Mouse (Mus musculus): ENCODE data around the gene Gm13275. TPM values are rescaled to one million over a fixed set of nuclear protein-coding genes. Genes with fewer than 3 reads are reported as not detected.
"Not testable (repeated sequence)": the region's sequence is repeated elsewhere in the genome, so short reads cannot be mapped to it uniquely, and the experiment has no call there.

Gm13275 gene
- polyA plus RNA-seq (2012; rRNA removed) = not detected in 2 replicates

DNA sequence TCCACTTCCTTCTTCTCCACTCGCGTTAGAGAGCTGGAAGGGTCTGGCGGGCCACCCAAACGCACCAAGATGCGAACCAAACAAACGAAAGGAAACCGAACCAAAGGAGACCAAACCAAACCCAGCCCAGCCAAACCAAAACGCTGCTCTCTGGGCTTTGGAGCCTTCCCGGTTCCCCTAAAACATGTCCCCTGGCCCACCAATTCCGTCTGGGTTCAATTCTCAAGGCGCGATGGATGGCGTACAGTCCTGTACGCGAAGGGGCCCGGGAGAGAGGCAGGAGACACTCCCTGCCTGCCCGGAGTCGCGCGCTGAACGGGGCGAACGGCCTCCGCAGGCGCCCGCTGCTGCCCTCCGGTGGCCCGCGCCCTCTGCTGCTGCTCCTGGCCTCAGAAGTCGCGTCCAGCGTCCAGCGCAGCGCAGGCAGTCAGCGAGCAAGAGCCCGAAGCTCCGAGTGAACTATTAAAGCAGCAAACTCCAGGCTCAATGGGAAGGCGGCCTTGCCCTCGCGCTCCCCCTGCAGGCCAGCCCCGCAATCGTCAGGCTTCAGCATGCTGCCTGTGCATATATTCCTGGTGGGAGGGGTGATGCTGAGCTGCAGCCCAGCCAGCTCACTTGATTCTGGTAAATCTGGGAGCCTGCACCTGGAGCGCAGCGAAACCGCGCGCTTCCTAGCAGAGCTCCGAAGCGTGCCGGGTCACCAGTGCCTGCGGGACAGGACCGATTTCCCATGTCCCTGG lies at the start of gene Gm13275:
TSS of gene Gm13275 (plus strand) at position 552 of the 740 bp plus-strand sequence.
- not testable (repeated sequence) for H3K4me3 ChIP-seq (ENCODE audit: insufficient read depth, low read length); H3K27ac ChIP-seq (ENCODE audit: insufficient read depth, low read length); H3K4me1 ChIP-seq (ENCODE audit: control insufficient read depth, insufficient read depth, low read length)
- TF ChIP-seq CTCF (IDR thresholded peaks at IDR 0.05; ENCODE audit: extremely low read depth, insufficient read depth, low read length) = 0 out of 2 replicates have a peak, but pooled peaks have one; percentile 4

DNA sequence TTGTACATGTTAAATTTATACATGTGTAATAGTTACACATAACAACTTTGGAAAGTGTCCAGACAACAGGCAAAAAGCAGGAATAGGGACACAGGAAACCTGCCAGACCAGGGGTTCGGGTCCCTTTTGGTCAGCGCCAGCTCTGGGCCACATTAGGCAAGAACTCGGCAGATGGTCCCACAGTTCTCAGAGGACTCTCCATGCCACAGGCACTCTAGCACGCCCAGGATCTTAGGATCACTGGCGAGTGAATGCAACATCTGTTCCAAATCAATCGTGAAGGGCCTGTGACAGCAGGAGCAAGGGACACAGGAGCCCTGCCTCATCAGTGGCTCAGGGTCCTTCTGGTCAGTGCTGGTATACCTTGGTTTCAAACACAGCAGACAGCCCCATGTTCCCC lies 44.4 kb upstream of the Gm13275 start:
- TF ChIP-seq POLR2A (IDR thresholded peaks at IDR 0.05; ENCODE audit: extremely low read depth, insufficient read depth, low read length) (no peak), CTCF (IDR thresholded peaks at IDR 0.05; ENCODE audit: extremely low read depth, insufficient read depth, low read length) (no peak)
- Histone ChIP-seq H3K27ac (ENCODE audit: insufficient read depth, low read length) (no peak overlapping the region), H3K4me3 (ENCODE audit: insufficient read depth, low read length) (no peak overlapping the region), H3K4me1 (ENCODE audit: control insufficient read depth, insufficient read depth, low read length) (no peaks in the 10 kb centered on the region)

DNA sequence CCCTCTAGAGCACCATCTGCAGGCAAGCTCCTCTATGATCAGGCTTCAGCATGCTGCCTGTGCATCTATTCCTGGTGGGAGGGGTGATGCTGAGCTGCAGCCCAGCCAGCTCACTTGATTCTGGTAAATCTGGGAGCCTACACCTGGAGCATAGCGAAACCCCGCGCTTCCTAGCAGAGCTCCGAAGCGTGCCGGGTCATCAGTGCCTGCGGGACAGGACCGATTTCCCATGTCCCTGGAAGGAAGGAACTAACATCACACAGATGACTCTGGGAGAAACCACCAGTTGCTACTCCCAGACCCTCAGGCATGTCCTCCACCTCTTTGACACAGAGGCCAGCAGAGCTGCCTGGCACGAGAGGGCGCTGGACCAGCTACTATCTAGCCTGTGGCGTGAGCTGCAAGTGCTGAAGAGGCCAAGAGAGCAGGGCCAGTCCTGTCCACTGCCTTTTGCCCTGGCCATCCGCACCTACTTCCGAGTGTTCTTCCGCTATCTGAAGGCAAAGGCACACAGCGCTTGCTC lies 39.4 kb upstream of the Gm13275 start, which contains the start of gene Gm13271:
TSS of gene Gm13271 (plus strand) at position 51 of the 523 bp plus-strand sequence.
- not testable (repeated sequence) for H3K27ac ChIP-seq (ENCODE audit: insufficient read depth, low read length); H3K4me1 ChIP-seq (ENCODE audit: control insufficient read depth, insufficient read depth, low read length); H3K4me3 ChIP-seq (ENCODE audit: insufficient read depth, low read length)

DNA sequence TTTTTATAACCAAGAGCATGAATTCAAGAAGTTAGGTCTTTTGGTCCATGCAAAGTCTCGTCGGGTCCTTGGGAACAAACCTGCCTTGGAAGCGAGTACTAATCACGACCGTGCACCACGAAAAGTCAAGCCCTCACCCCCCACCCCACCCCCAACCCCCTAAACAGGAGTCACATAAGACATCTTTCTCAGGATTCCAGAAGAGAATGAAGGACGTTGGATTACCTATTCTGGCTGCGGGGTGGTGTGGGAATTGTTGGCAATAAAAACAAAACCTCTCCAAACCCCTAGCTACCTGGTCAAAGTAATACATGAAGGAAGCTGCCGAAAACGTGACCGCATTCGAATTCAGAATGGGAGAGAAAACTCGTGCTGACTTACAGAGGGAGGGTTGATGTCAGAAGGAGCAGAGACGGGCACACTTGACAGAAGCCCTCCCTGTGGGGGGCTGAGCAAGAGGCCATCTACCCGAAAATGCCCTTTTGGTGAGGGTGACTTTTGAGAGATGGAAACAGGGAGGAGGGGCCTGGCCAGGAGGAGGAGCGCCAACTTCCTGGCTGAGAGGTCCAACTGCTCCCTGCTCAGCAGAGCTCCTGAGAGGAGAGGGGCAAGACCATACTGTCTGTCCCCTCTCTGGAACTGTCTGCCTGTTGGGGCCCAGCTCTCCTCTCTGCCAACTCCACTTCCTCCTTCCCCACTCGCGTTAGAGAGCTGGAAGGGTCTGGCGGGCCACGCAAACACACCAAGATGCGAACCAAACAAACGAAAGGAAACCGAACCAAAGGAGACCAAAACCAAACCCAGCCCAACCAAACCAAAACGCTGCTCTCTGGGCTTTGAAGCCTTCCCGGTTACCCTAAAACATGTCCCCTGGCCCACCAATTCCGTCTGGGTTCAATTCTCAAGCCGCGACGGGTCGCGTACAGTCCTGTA lies 37.4 kb upstream of the Gm13275 start:
- H3K4me1 ChIP-seq (ENCODE audit: control insufficient read depth, insufficient read depth, low read length); H3K27ac ChIP-seq (ENCODE audit: insufficient read depth, low read length): not testable (repeated sequence)
- H3K4me3 ChIP-seq (ENCODE audit: insufficient read depth, low read length) = peak overlapping the region; percentile 54

DNA sequence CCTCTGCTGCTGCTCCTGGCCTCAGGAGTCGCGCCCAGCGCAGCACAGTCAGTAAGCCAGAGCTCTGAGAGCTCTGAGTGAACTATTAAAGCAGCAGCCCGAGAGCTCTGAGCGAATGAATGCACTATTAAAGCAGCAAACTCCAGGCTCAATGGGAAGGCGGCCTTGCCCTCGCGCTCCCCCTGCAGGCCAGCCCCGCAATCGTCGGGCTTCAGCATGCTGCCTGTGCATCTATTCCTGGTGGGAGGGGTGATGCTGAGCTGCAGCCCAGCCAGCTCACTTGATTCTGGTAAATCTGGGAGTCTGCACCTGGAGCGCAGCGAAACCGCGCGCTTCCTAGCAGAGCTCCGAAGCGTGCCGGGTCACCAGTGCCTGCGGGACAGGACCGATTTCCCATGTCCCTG lies 36.7 kb upstream of the Gm13275 start:
- H3K4me3 ChIP-seq (ENCODE audit: insufficient read depth, low read length) = peak overlapping the region; percentile 54; the same call in 1 of the 2 replicates
- not testable (repeated sequence) for H3K4me1 ChIP-seq (ENCODE audit: control insufficient read depth, insufficient read depth, low read length); H3K27ac ChIP-seq (ENCODE audit: insufficient read depth, low read length)
- TF ChIP-seq POLR2A (IDR thresholded peaks at IDR 0.05; ENCODE audit: extremely low read depth, insufficient read depth, low read length) (peak; percentile 16; the same call in 1 of the 2 replicates), CTCF (IDR thresholded peaks at IDR 0.05; ENCODE audit: extremely low read depth, insufficient read depth, low read length) (peak; percentile 67)

DNA sequence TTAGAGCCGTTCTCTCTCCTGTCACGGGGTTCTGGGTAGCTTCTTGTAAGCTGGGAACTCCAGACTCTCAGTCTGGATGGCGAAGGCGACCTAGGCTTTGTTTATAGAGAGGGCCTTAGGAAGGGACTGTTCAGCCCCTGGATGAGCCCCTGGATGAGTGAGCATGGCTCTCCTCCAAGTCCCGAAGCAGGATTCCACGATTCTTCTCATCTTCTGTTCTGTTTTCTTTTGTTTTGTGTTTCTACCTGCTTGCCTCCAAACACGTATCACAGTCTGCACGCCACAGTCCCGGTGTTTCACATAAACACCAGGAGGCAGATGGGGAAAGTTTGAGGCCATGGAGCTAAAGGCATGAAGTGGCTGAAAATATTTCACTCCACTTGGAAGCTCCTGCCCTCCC lies 35.5 kb upstream of the Gm13275 start:
- not testable (repeated sequence) for H3K4me1 ChIP-seq (ENCODE audit: control insufficient read depth, insufficient read depth, low read length); H3K4me3 ChIP-seq (ENCODE audit: insufficient read depth, low read length); H3K27ac ChIP-seq (ENCODE audit: insufficient read depth, low read length)

DNA sequence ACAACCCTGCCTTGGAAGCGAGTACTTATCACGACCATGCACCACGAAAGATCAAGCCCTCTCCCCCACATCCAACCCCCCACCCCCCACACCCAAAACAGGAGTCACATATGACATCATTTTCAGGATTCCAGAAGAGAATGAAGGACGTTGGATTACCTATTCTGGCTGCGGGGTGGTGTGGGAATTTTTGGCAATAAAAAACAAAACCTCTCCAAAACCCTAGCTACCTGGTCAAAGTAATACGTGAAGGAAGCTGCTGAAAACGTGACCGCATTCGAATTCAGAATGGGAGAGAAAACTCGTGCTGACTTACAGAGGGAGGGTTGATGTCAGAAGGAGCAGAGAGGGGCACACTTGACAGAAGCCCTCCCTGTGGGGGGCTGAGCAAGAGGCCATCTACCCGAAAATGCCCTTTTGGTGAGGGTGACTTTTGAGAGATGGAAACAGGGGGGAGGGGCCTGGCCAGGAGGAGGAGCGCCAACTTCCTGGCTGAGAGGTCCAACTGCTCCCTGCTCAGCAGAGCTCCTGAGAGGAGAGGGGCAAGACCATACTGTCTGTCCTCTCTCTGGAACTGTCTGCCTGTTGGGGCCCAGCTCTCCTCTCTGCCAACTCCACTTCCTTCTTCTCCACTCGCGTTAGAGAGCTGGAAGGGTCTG lies 34.5 kb upstream of the Gm13275 start, which contains the start of gene Gm13283:
TSS of gene Gm13283 (plus strand) at position 510 of the 659 bp plus-strand sequence.
- H3K27ac ChIP-seq (ENCODE audit: insufficient read depth, low read length); H3K4me1 ChIP-seq (ENCODE audit: control insufficient read depth, insufficient read depth, low read length); H3K4me3 ChIP-seq (ENCODE audit: insufficient read depth, low read length): not testable (repeated sequence)

DNA sequence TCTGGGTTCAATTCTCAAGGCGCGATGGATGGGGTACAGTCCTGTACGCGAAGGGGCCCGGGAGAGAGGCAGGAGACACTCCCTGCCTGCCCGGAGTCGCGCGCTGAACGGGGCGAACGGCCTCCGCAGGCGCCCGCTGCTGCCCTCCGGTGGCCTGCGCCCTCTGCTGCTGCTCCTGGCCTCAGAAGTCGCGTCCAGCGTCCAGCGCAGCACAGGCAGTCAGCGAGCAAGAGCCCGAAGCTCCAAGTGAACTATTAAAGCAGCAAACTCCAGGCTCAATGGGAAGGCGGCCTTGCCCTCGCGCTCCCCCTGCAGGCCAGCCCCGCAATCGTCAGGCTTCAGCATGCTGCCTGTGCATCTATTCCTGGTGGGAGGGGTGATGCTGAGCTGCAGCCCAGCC lies 33.9 kb upstream of the Gm13275 start:
- H3K27ac ChIP-seq (ENCODE audit: insufficient read depth, low read length); H3K4me3 ChIP-seq (ENCODE audit: insufficient read depth, low read length); H3K4me1 ChIP-seq (ENCODE audit: control insufficient read depth, insufficient read depth, low read length): not testable (repeated sequence)
- peak; percentile 2; the same call in 1 of the 2 replicates for TF ChIP-seq CTCF (IDR thresholded peaks at IDR 0.05; ENCODE audit: extremely low read depth, insufficient read depth, low read length)
- peak; percentile 18; the same call in 1 of the 2 replicates for TF ChIP-seq POLR2A (IDR thresholded peaks at IDR 0.05; ENCODE audit: extremely low read depth, insufficient read depth, low read length)

DNA sequence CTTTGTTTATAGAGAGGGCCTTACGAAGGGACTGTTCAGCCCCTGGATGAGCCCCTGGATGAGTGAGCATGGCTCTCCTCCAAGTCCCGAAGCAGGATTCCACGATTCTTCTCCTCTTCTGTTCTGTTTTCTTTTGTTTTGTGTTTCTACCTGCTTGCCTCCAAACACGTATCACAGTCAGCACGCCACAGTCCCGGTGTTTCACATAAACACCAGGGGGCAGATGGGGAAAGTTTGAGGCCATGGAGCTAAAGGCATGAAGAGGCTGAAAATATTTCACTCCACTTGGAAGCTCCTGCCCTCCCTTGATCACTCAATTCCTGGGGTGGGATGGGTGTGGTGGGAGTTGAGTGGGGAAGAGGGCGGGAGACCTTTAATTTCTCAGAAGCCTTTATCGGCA lies 32.5 kb upstream of the Gm13275 start:
- H3K4me1 ChIP-seq (ENCODE audit: control insufficient read depth, insufficient read depth, low read length); H3K27ac ChIP-seq (ENCODE audit: insufficient read depth, low read length): not testable (repeated sequence)

DNA sequence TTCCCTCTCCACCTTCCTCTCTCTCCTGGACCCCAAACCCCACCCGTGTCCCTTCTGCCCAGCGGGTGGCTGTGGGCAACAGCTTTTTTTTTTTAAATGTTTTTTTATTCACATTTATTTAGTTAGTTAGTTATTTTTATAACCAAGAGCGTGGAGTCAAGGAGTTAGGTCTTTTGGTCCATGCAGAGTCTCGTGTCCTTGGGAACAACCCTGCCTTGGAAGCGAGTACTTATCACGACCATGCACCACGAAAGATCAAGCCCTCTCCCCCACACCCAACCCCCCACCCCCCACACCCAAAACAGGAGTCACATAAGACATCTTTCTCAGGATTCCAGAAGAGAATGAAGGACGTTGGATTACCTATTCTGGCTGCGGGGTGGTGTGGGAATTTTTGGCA lies 31.9 kb upstream of the Gm13275 start:
- H3K4me3 ChIP-seq (ENCODE audit: insufficient read depth, low read length); H3K4me1 ChIP-seq (ENCODE audit: control insufficient read depth, insufficient read depth, low read length); H3K27ac ChIP-seq (ENCODE audit: insufficient read depth, low read length): not testable (repeated sequence)

More for the DNA sequence above, 32.5 kb upstream of the Gm13275 start:
- H3K4me3 ChIP-seq (ENCODE audit: insufficient read depth, low read length) = not testable (repeated sequence)

DNA sequence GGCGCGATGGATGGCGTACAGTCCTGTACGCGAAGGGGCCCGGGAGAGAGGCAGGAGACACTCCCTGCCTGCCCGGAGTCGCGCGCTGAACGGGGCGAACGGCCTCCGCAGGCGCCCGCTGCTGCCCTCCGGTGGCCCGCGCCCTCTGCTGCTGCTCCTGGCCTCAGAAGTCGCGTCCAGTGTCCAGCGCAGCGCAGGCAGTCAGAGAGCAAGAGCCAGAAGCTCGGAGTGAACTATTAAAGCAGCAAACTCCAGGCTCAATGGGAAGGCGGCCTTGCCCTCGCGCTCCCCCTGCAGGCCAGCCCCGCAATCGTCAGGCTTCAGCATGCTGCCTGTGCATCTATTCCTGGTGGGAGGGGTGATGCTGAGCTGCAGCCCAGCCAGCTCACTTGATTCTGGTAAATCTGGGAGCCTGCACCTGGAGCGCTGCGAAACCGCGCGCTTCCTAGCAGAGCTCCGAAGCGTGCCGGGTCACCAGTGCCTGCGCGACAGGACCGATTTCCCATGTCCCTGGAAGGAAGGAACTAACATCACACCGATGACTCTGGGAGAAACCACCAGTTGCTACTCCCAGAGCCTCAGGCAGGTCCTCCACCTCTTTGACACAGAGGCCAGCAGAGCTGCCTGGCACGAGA lies 30.8 kb upstream of the Gm13275 start:
- H3K27ac ChIP-seq (ENCODE audit: insufficient read depth, low read length); H3K4me3 ChIP-seq (ENCODE audit: insufficient read depth, low read length); H3K4me1 ChIP-seq (ENCODE audit: control insufficient read depth, insufficient read depth, low read length): not testable (repeated sequence)

DNA sequence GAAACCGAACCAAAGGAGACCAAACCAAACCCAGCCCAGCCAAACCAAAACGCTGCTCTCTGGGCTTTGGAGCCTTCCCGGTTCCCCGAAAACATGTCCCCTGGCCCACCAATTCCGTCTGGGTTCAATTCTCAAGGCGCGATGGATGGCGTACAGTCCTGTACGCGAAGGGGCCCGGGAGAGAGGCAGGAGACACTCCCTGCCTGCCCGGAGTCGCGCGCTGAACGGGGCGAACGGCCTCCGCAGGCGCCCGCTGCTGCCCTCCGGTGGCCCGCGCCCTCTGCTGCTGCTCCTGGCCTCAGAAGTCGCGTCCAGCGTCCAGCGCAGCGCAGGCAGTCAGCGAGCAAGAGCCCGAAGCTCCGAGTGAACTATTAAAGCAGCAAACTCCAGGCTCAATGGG lies 20.8 kb upstream of the Gm13275 start, which contains the start of gene Gm13290:
TSS of gene Gm13290 (plus strand) at position 301 of the 400 bp plus-strand sequence.
- H3K27ac ChIP-seq (ENCODE audit: insufficient read depth, low read length); H3K4me3 ChIP-seq (ENCODE audit: insufficient read depth, low read length); H3K4me1 ChIP-seq (ENCODE audit: control insufficient read depth, insufficient read depth, low read length): not testable (repeated sequence)

DNA sequence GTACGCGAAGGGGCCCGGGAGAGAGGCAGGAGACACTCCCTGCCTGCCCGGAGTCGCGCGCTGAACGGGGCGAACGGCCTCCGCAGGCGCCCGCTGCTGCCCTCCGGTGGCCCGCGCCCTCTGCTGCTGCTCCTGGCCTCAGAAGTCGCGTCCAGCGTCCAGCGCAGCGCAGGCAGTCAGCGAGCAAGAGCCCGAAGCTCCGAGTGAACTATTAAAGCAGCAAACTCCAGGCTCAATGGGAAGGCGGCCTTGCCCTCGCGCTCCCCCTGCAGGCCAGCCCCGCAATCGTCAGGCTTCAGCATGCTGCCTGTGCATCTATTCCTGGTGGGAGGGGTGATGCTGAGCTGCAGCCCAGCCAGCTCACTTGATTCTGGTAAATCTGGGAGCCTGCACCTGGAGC lies 17.7 kb upstream of the Gm13275 start, which contains the start of gene Gm13289:
TSS of gene Gm13289 (plus strand) at position 301 of the 400 bp plus-strand sequence.
- not testable (repeated sequence) for H3K4me3 ChIP-seq (ENCODE audit: insufficient read depth, low read length); H3K27ac ChIP-seq (ENCODE audit: insufficient read depth, low read length); H3K4me1 ChIP-seq (ENCODE audit: control insufficient read depth, insufficient read depth, low read length)
